Mouse (Mus musculus): ENCODE results near the gene Gm47995. TPM values are rescaled to one million over a fixed set of nuclear protein-coding genes. Genes with fewer than 3 reads are reported as not detected.

Gene Gm47995
- total and polyA plus RNA-seq, 3 experiments: not detected

GRCm38 (mm10) chr1:151244013-151244412, 45.8 kb downstream of the Gm47995 start:
- no peak overlapping the region for H3K4me3 ChIP-seq (replicated peaks in 1 of 3; ENCODE audit: low read depth in 2 of 3, low read length in 2 of 3, poor library complexity in 1 of 3)
- no peak overlapping the region for H3K9ac ChIP-seq (ENCODE audit: insufficient read depth, low read depth)
- no peaks in the 10 kb centered on the region for H3K27me3 ChIP-seq (replicated peaks)
- dilution Hi-C loops (cut with MboI; ENCODE audit: extremely low pct_ligation_motif_present, extremely low pct_unique_long_range_greater_than_20kb, low sequenced_read_pairs): no loop called here
- H3K36me3 ChIP-seq (replicated peaks in 1 of 2; ENCODE audit: control insufficient read depth in 1 of 2, insufficient read depth in 1 of 2, low read length in 1 of 2): no peaks in the 10 kb centered on the region
- H3K79me2 ChIP-seq (replicated peaks; ENCODE audit: control insufficient read depth, extremely low read depth, insufficient read depth, poor library complexity, severe bottlenecking): no peaks in the 10 kb centered on the region
- H3K4me2 ChIP-seq (ENCODE audit: insufficient read depth, low read depth, poor library complexity, severe bottlenecking): no peak overlapping the region
- no peaks in the 10 kb centered on the region for H3K4me1 ChIP-seq (ENCODE audit: control insufficient read depth in 1 of 2, insufficient read depth in 2 of 2)
- no peak for DNase-seq (ENCODE audit: extremely low read depth)
- no peaks in the 10 kb centered on the region for H3K9me3 ChIP-seq (replicated peaks; ENCODE audit: low read length)
- no peak for TF ChIP-seq POLR2A (IDR thresholded peaks at IDR 0.05; ENCODE audit: low read depth, low read length)
- no peak for TF ChIP-seq MEF2A (IDR thresholded peaks at IDR 0.05; ENCODE audit: borderline replicate concordance, low read depth, low read length)
- TF ChIP-seq USF1 (IDR thresholded peaks at IDR 0.05; ENCODE audit: low read depth, low read length): no peak
- TF ChIP-seq KAT2A (IDR thresholded peaks at IDR 0.05; ENCODE audit: insufficient replicate concordance, low read length): no peak
- TF ChIP-seq NELFE (IDR thresholded peaks at IDR 0.05; ENCODE audit: low read depth, low read length): no peak
- TF ChIP-seq UBTF (IDR thresholded peaks at IDR 0.05; ENCODE audit: low read depth, low read length): no peak
- no peak for TF ChIP-seq MAZ (IDR thresholded peaks at IDR 0.05; ENCODE audit: low read depth, low read length)
- TF ChIP-seq ZMIZ1 (IDR thresholded peaks at IDR 0.05; ENCODE audit: low read depth, low read length): no peak
- TF ChIP-seq ETS1 (conservative IDR thresholded peaks at IDR 0.05; ENCODE audit: low read depth, low read length): no peak
- no peak for TF ChIP-seq JUN (IDR thresholded peaks at IDR 0.05; ENCODE audit: insufficient read depth, low read depth, low read length)
- no peak for TF ChIP-seq CHD1 (IDR thresholded peaks at IDR 0.05; ENCODE audit: low read depth, low read length)
- no peak for TF ChIP-seq MAX (IDR thresholded peaks at IDR 0.05; ENCODE audit: low read length)
- TF ChIP-seq POLR2AphosphoS2 (IDR thresholded peaks at IDR 0.05; ENCODE audit: low read depth, low read length): no peak
- TF ChIP-seq ZNF384 (IDR thresholded peaks at IDR 0.05; ENCODE audit: low read depth, low read length): no peak
- TF ChIP-seq IRF4 (IDR thresholded peaks at IDR 0.05; ENCODE audit: low read depth, low read length): no peak
- no peak for TF ChIP-seq MXI1 (IDR thresholded peaks at IDR 0.05; ENCODE audit: low read depth, low read length)
- no peak for TF ChIP-seq MYC (IDR thresholded peaks at IDR 0.05; ENCODE audit: low read depth, low read length)
- TF ChIP-seq BHLHE40 (IDR thresholded peaks at IDR 0.05; ENCODE audit: low read depth, low read length): no peak
- TF ChIP-seq TBP (conservative IDR thresholded peaks at IDR 0.05; ENCODE audit: low read depth, low read length): no peak
- in situ Hi-C loops (cut with MboI; ENCODE audit: low pct_ligation_motif_present, low pct_unique_long_range_greater_than_20kb, low sequenced_read_pairs): loop anchor here (10.0 kb wide), 1 partner anchor 159 kb away; no protein-coding TSS in a partner anchor
- no peak overlapping the region for H3K27ac ChIP-seq (ENCODE audit: insufficient read depth, low read depth)

- TF ChIP-seq ETS1 (conservative IDR thresholded peaks at IDR 0.05; ENCODE audit: low read depth, low read length): no peak
- no peak for TF ChIP-seq CTCF (conservative IDR thresholded peaks at IDR 0.05 in 1 of 2, IDR thresholded peaks at IDR 0.05 in 1 of 2; ENCODE audit: low read depth in 2 of 2, low read length in 2 of 2)
- TF ChIP-seq BHLHE40 (IDR thresholded peaks at IDR 0.05; ENCODE audit: low read depth, low read length): no peak
- no peak for TF ChIP-seq EP300 (IDR thresholded peaks at IDR 0.05; ENCODE audit: low read length)
- TF ChIP-seq ZC3H11A (IDR thresholded peaks at IDR 0.05; ENCODE audit: low read depth, low read length): no peak
- TF ChIP-seq ZNF384 (IDR thresholded peaks at IDR 0.05; ENCODE audit: low read depth, low read length): no peak
- no peak for TF ChIP-seq MAFK (IDR thresholded peaks at IDR 0.05; ENCODE audit: insufficient replicate concordance, low read length)
- no peak for TF ChIP-seq MXI1 (IDR thresholded peaks at IDR 0.05; ENCODE audit: low read depth, low read length)
- TF ChIP-seq TBP (conservative IDR thresholded peaks at IDR 0.05; ENCODE audit: low read depth, low read length): no peak
- no peaks in the 10 kb centered on the region for H3K9me3 ChIP-seq (replicated peaks; ENCODE audit: low read length)
- no peaks in the 10 kb centered on the region for H3K27me3 ChIP-seq (replicated peaks)
- H3K9ac ChIP-seq (ENCODE audit: insufficient read depth, low read depth): no peak overlapping the region
- H3K4me2 ChIP-seq (ENCODE audit: insufficient read depth, low read depth, poor library complexity, severe bottlenecking): no peak overlapping the region
- no peak overlapping the region for H3K4me3 ChIP-seq (replicated peaks in 1 of 3; ENCODE audit: low read depth in 2 of 3, low read length in 2 of 3, poor library complexity in 1 of 3)
- dilution Hi-C loops (cut with MboI; ENCODE audit: extremely low pct_ligation_motif_present, extremely low pct_unique_long_range_greater_than_20kb, low sequenced_read_pairs) (no loop called here), in situ Hi-C loops (cut with MboI; ENCODE audit: low pct_ligation_motif_present, low pct_unique_long_range_greater_than_20kb, low sequenced_read_pairs) (loop anchor here (10.0 kb wide), 1 partner anchor 160 kb away; no protein-coding TSS in a partner anchor)
- peaks cover 0 to 6% of the 10 kb centered on the region in 2 experiments; a peak in 1 of 4 replicates for H3K4me1 ChIP-seq (ENCODE audit: control insufficient read depth in 1 of 2, insufficient read depth in 2 of 2)
- no peak overlapping the region for H3K27ac ChIP-seq (ENCODE audit: insufficient read depth, low read depth)
- H3K79me2 ChIP-seq (replicated peaks; ENCODE audit: control insufficient read depth, extremely low read depth, insufficient read depth, poor library complexity, severe bottlenecking): no peaks in the 10 kb centered on the region
- DNase-seq (ENCODE audit: extremely low read depth): no peak
- no peaks in the 10 kb centered on the region for H3K36me3 ChIP-seq (replicated peaks in 1 of 2; ENCODE audit: control insufficient read depth in 1 of 2, insufficient read depth in 1 of 2, low read length in 1 of 2)
These were observed 46.5 kb downstream of the Gm47995 start for GRCm38 (mm10) chr1:151244761-151245160.

Measured in CH12.LX (cell line).